Mouse (Mus musculus): ENCODE data around the gene H2-Ob.

DNA sequence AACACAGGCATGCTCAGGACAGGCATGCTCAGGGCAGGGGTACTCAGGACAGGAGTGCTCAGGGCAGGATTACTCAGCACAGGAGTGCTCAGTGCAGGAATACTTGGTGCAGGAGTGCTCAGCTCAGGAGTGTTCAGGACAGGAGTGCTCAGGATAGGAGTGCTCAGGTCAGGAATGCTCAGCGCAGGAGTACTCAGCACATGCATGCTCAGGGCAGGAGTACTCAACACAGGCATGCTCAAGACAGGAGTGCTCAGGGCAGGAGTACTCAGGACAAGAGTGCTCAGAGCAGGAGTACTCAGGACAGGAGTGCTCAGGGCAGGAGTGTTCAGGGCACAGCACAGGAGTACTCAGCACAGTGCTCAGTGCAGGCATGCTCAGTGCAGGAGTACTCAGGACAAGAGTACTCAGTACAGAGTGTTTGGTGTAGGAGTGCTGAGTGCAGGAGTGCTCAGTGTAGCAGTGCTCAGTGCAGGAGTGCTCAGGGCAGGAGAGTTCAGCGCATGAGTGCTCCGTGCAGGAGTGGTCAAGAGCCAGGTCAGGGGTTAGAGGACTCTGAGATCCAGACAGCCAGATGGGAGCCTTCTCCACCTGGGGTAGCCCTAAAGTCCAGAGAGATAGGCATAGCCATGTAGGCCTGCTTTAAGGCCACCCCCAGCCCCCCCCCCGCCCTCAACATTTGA is 35.8 kb upstream of the H2-Ob start:
- TF ChIP-seq CTCF (IDR thresholded peaks at IDR 0.05; ENCODE audit: extremely low read depth, insufficient read length, insufficient replicate concordance, low read depth, low read length) (no peak), POLR2A (IDR thresholded peaks at IDR 0.05; ENCODE audit: low read depth, low read length) (no peak)
